Mouse (Mus musculus) limb, embryonic 10.5 days (tissue): ENCODE measurements around the gene Fam228a. TPM values are rescaled to one million over a fixed set of nuclear protein-coding genes. Genes with fewer than 3 reads are reported as not detected.
"Not testable (repeated sequence)": the region's sequence is repeated elsewhere in the genome, so short reads cannot be mapped to it uniquely, and the experiment has no call there.

ENCODE experiments used
- DNase-seq: peaks from one replicate; pipeline ENCODE4 v3.0.0-alpha.2; 2017; ENCODE audit warnings: low spot score
- H3K27ac ChIP-seq: fragments of 300-500 bp; sonication (generic); 2 replicates; pipeline ENCODE4 v1.5.1; 2016; ENCODE audit warnings: mild to moderate bottlenecking
- H3K27me3 ChIP-seq: fragments of 300-500 bp; sonication (generic); 2 replicates; pipeline ENCODE4 v1.6.1; 2016; ENCODE audit warnings: low read depth, mild to moderate bottlenecking; ENCODE audit not compliant: poor library complexity, severe bottlenecking
- H3K36me3 ChIP-seq: fragments of 300-500 bp; sonication (generic); 2 replicates; pipeline ENCODE4 v1.6.1; 2016; ENCODE audit warnings: mild to moderate bottlenecking, moderate library complexity
- H3K4me1 ChIP-seq: fragments of 300-500 bp; sonication (generic); 2 replicates; pipeline ENCODE4 v1.6.1; 2016
- H3K4me3 ChIP-seq: fragments of 300-500 bp; sonication (generic); 2 replicates; pipeline ENCODE4 v1.5.1; 2016; ENCODE audit warnings: mild to moderate bottlenecking, moderate library complexity
- H3K9me3 ChIP-seq: fragments of 300-500 bp; sonication (generic); replicated peaks from 2 replicates; pipeline ENCODE4 v1.6.1; 2016; ENCODE audit warnings: mild to moderate bottlenecking
- WGBS: fragments of 180-500 bp; shearing (Covaris S2); methylation state at CpG from one replicate; pipeline ENCODE4 v1.1.7; 2016; 5-methylcytosine and 5-hydroxymethylcytosine counted together
- polyA plus RNA-seq: library from polyadenylated mRNA; unstranded; fragments of >200 nt; fragmentation: Nextera tagmentation; extraction: Ambion mirVana; gene quantifications from 2 replicates; pipeline ENCODE4 v1.2.1, GENCODE M21; 2016

Gene Fam228a
- 0.13 and 0.14 TPM in 2 replicates for polyA plus RNA-seq

DNA sequence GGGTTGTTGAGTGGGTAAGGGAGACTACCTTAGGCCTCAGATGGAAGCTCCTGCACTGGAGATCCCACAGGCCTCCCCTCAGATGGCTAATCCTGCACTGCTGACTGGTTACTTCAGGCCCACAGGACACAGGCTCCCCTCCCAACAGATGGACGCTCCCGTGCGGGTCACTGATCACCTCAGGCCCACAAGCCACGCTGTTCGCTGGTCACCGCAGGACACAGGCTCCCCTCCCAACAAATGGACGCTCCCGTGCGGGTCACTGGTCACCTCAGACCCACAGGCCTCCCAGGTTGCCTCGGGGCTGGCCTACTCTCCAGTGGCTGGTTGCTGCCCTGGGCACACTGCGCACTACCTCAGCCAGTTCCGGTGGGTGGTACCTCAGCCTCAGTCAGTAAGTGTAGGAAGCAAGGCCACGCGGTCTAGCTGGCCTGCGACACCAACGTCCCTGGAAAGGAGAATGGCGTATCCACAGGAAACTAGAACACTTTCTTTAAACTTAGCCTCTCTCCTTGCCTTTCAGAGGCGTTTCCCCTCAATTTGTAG lies at the start of gene Fam228a:
Gene Fam228a (minus strand): TSS at position 400 of the 546 bp plus-strand sequence.
- Histone ChIP-seq H3K4me3 (no peak within 1 kb of the TSS), H3K27ac (no peak within 1 kb of the TSS), H3K36me3 (no peaks in the 10 kb centered on the region), H3K27me3 (peaks cover 5% of the 10 kb centered on the region; the same call in 1 of the 2 replicates), H3K4me1 (peaks cover 3% of the 10 kb centered on the region; the same call in 1 of the 2 replicates), H3K9me3 (no peaks in the 10 kb centered on the region)
- 88% methylated on average over 18 of the region's 18 CpGs for WGBS
- DNase-seq: no peak

DNA sequence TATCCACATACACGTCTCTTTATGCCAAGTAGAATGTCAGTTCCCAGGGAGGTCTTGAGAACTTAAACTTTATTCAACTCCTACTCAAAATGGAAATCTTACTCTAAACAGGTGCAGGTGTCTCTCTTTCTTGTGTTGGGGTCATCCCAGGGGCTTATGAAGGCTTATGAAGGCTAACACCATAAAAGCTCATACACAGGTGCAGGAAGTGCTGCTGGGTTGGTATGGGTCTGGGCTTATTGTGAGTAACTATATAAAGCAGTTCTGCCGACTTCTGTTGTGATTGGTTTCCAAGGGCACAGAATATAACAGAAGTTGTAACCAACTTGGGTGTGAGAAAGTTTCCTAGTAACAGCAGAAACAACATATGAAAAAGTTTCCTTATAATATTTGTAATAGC lies 46.2 kb upstream of the Fam228a start:
- Histone ChIP-seq H3K36me3 (no peaks in the 10 kb centered on the region), H3K4me3 (no peak overlapping the region), H3K27ac (no peak overlapping the region), H3K9me3 (no peaks in the 10 kb centered on the region), H3K27me3 (no peaks in the 10 kb centered on the region), H3K4me1 (no peaks in the 10 kb centered on the region)
- no peak for DNase-seq
- 82% methylated on average over 2 of the region's 2 CpGs for WGBS

DNA sequence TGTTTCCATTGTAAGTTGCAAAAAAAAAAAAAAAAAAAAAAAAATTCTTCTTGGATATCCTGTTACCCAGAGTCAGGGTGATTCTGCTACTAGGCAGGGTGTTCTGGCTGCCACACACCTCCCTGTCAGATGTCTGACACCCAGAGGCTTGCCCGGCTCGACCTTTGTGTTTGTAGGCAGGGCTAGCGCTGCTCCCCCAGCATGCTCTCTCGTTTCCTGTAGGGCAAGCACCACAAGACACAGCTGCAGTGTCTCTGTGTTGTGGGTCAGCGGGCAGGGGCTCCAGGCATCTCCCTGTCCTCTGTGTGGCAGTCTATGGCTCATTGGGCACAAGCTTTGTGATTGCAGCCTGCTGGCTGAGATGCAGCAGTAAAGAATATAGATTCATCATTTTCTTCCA lies 45.4 kb upstream of the Fam228a start:
- no peaks in the 10 kb centered on the region for H3K27me3 ChIP-seq
- H3K36me3 ChIP-seq: no peaks in the 10 kb centered on the region
- no peaks in the 10 kb centered on the region for H3K4me1 ChIP-seq
- H3K27ac ChIP-seq: no peak overlapping the region
- no peak for DNase-seq
- no peak overlapping the region for H3K4me3 ChIP-seq
- H3K9me3 ChIP-seq: no peaks in the 10 kb centered on the region
- 70% methylated on average over 5 of the region's 5 CpGs for WGBS

DNA sequence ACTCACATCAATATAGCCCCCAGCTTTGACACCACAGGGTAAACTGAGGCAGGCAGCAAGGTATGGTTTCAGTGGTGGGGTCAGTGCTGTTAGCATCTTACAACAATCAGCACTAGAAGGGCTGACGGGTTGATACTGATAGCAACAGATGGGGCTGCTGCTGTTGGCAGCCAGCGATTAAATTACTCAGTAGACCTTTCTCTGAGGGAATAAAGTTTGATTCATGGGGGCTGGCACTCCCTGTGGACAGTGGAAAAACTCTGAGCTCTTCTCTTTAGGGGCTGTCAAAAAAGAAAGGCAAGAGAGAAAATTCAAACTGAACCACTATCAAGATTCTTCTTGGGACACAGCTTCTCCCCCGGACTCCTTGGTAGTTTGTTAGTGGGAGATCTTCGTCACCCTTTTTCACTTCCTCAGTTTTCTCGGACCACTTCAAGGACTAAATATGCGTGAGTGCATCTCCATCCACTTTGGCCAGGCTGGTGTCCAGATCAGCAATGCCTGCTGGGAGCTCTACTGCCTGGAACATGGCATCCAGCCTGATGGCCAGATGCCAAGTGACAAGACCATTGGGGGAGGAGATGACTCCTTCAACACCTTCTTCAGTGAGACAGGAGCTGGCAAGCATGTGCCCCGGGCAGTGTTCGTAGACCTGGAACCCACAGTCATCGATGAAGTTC lies 43.6 kb upstream of the Fam228a start:
- not testable (repeated sequence) for H3K4me3 ChIP-seq, H3K4me1 ChIP-seq, H3K27me3 ChIP-seq, H3K27ac ChIP-seq, H3K36me3 ChIP-seq, H3K9me3 ChIP-seq, DNase-seq
- WGBS: 91% methylated on average over 9 of the region's 9 CpGs

DNA sequence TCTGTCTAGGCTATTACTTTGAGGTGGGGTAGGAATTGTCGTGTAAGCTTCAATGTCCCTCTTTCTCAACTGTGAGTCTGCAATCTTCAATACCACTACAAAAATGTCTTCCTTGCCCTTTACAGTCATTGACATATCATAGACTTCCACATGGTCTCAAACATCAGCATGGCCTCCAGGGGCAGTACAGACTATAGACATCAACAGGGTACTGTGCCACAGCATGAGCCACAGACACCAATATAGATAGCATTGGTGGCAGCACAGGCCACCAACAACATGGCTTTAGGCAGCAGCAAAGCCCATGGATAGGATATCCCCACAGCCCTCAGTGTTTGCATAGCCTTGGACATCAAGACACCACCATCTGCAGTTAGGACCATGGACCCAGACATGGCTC lies 43.0 kb upstream of the Fam228a start:
- 98% methylated on average over 1 of the region's 1 CpGs for WGBS
- Histone ChIP-seq H3K27ac (no peak overlapping the region), H3K4me1 (no peaks in the 10 kb centered on the region), H3K27me3 (no peaks in the 10 kb centered on the region), H3K9me3 (no peaks in the 10 kb centered on the region), H3K4me3 (no peak overlapping the region), H3K36me3 (no peaks in the 10 kb centered on the region)
- no peak for DNase-seq

DNA sequence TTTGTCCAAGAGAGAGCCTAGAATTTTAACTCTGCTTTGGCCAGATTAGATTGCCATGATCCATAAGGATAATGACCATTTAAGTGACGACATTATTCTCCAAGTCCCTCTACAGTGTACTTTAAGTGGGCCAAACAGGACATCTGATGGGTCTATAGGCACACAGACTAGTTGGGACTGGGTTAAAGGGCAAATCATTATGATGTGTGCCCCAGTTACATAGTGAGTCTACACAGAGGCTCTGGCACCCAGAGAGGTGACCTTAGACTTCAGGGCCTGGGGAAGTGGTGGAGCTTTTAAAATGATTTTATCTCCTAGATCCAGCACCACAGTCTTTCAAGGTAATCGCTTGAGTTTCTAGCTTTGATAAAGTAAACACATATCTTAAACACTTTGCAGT lies 42.0 kb upstream of the Fam228a start:
- Histone ChIP-seq H3K9me3 (no peaks in the 10 kb centered on the region), H3K27me3 (no peaks in the 10 kb centered on the region), H3K4me3 (no peak overlapping the region), H3K36me3 (no peaks in the 10 kb centered on the region), H3K27ac (no peak overlapping the region), H3K4me1 (no peaks in the 10 kb centered on the region)
- 72% methylated on average over 2 of the region's 2 CpGs for whole genome bisulfite sequencing
- DNase-seq: no peak

DNA sequence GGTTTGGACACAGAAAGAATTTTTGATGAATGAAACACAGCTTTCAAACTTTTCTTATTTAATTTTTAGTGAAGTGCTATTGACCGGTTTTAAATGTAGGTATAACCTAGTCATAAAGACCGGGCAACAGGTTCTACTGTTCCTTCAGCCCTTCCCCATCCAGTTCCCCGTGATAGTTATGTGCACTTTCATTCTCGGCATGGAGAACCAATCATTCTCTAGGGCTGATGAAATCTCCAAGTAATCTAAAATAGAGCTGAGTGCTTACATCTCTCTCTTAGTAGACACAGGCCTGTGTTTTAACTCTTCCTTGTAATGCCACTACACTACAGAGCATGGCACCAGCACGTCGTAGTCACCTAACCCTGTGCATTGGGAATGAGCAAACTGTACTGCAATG lies 39.5 kb upstream of the Fam228a start:
- Histone ChIP-seq H3K4me1 (no peaks in the 10 kb centered on the region), H3K36me3 (no peaks in the 10 kb centered on the region), H3K27ac (no peak overlapping the region), H3K9me3 (no peaks in the 10 kb centered on the region), H3K4me3 (no peak overlapping the region), H3K27me3 (no peaks in the 10 kb centered on the region)
- DNase-seq: no peak
- WGBS: 93% methylated on average over 6 of the region's 6 CpGs

DNA sequence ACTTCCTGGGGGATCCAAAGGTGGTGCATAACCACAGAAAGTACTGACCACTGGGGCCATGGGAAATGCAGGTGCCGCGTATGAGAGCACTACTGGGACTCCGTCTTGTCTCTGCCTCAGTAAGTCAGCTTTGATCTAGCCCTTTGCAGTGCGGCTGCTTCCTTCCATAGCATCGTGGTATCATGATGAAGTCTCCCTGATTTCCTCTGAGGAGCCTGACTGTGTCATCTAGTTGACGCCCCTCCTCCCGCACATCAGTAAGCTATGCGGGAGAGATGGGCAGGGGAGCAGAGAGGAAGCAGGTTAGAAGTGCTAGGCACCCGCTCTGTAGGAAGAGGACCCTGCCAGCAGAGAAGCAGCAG lies 37.3 kb upstream of the Fam228a start:
- Histone ChIP-seq H3K4me1 (no peaks in the 10 kb centered on the region), H3K9me3 (no peaks in the 10 kb centered on the region), H3K27me3 (no peaks in the 10 kb centered on the region), H3K4me3 (no peak overlapping the region), H3K36me3 (no peaks in the 10 kb centered on the region), H3K27ac (no peak overlapping the region)
- no peak for DNase-seq
- 72% methylated on average over 9 of the region's 9 CpGs for WGBS

DNA sequence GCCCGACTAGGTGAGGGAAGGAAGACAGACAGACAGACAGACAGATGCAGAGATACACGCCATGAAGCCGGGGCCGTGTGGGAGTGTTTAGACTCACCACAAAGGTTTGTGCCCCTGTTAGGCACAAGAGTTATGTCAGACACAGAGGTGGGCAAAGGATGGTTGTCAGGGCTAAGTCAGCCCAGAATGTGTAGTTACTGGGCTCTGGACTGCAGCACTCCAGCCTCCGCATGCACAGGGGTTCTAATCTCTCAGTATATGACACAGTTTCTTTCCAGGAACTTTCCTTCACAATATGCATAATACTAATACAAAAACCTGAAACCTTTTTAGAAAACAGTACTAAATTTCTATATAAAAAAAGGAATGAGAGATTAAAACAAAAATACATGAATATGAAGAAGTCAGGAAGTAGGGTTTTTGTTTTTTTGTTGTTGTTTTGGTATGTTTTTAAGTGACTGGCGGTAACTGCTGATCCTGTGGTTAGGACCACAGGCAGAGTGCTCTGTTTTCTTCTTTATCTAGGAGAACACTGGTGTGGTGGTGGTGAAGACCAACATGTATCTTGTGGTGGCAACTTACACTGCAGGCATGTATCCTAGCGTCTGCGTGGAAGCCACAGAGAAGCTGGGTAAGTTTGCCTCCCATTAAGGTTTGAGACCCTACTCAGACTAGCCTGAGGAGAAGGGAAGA lies 36.8 kb upstream of the Fam228a start:
- no peaks in the 10 kb centered on the region for H3K27me3 ChIP-seq
- no peaks in the 10 kb centered on the region for H3K9me3 ChIP-seq
- H3K4me1 ChIP-seq: no peaks in the 10 kb centered on the region
- DNase-seq: no peak
- no peak overlapping the region for H3K4me3 ChIP-seq
- no peak overlapping the region for H3K27ac ChIP-seq
- no peaks in the 10 kb centered on the region for H3K36me3 ChIP-seq
- WGBS: 95% methylated on average over 8 of the region's 8 CpGs

DNA sequence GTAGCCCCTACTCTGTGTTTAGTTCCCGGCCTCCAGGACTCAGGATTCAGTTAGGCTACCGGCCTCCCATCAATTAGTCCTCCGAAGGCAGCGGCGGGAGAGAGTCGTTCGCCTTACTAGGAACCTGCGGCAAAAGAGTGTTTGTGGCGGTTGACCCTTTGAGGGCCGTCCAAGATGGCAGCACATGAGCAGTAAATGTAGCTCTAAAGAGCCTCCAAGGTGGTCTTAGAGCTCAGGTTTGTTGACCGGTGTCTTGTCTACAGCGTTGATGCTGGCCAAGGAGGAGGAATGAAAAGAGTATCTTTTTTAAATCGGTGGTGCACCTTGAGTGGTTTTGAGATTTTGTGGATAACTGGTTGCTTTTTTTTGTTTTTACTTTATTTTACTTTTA lies 31.1 kb upstream of the Fam228a start:
- 23% methylated on average over 13 of the region's 13 CpGs for WGBS
- peak overlapping the region; percentile 74 for H3K4me3 ChIP-seq
- H3K27ac ChIP-seq: peak overlapping the region; percentile 95
- H3K4me1 ChIP-seq: peaks cover 5% of the 10 kb centered on the region; the same call in 1 of the 2 replicates
- no peaks in the 10 kb centered on the region for H3K27me3 ChIP-seq
- no peaks in the 10 kb centered on the region for H3K9me3 ChIP-seq
- DNase-seq: no peak
- H3K36me3 ChIP-seq: no peaks in the 10 kb centered on the region

DNA sequence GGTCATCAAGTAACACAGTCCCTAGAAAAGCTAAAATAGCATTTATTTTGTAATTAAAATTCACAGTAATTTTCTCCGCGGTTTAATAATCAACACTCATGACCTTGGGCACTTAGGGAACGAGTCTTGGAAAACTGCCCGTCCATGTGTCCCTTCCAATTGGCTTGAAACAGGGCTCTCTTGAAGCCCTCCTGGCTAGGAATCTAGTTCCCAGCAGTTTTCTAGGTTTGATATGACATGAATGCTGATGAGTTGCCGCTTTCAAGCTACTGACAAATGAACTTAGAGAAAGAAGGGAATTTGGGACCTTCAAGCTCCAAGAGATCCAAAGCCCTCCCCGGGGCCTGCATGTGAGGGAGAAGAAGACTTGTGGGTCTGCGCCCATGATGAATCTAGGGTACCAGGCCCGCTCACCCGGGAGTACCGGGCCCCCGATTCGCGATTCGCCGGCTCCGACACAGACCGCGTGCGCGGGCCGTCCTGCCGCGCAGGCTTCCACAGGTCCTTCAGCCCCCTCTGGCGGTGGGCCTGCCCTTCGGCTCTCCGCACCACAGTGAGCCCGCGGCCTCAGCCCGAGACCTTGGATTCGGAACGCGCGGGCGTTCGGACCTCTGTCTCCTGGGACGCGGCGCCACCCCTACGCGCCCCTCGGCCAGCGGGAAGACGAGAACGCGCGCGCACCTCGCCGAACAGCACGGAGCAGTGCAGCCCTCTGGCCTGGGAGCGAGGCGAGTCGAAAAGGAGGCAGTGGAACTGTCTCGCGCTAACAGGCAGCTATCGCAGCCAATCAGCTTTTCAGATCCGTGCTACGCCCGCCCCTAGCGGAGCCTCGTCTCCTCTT lies 30.5 kb upstream of the Fam228a start, which contains the start of the genes Pfn4 and Fam228b:
Gene Pfn4 (plus strand): TSS at position 531 of the 841 bp plus-strand sequence.
Gene Fam228b (minus strand): TSS at position 776 of the 841 bp plus-strand sequence.
- Histone ChIP-seq H3K4me1 (peaks cover 5% of the 10 kb centered on the region; the same call in 1 of the 2 replicates), H3K27ac (peak within 1 kb of the TSS; percentile 95), H3K27me3 (no peaks in the 10 kb centered on the region), H3K4me3 (peak within 1 kb of the TSS; percentile 74), H3K9me3 (no peaks in the 10 kb centered on the region), H3K36me3 (no peaks in the 10 kb centered on the region)
- peak; percentile 95 for DNase-seq
- 5% methylated on average over 61 of the region's 61 CpGs for WGBS

DNA sequence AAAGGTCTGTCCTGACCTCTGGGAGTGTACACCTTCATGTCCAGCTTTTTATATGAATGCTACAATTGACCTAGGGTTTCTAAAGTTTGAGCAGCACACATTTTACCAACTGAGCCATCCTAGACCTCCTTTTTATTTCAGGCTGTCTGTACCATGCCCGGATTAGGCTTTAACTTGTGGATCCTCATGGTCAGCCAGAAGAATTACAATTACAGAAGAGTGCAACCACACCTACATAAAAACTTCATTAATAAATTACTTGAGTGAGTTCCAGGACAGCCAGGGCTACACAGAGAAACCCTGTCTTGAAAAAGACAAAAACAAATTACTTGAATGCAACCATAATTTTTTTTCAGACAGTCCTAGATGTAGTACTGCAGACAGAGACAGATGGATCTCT lies 18.8 kb upstream of the Fam228a start:
- H3K4me3 ChIP-seq: no peak overlapping the region
- 85% methylated on average over 1 of the region's 1 CpGs for WGBS
- no peak for DNase-seq
- no peaks in the 10 kb centered on the region for H3K4me1 ChIP-seq
- no peaks in the 10 kb centered on the region for H3K9me3 ChIP-seq
- H3K27me3 ChIP-seq: no peaks in the 10 kb centered on the region
- H3K36me3 ChIP-seq: no peaks in the 10 kb centered on the region
- H3K27ac ChIP-seq: no peak overlapping the region
